Mouse (Mus musculus): ENCODE data around the gene Mgmt. TPM values are rescaled to one million over a fixed set of nuclear protein-coding genes. Genes with fewer than 3 reads are reported as not detected.

Mgmt gene
- polyA plus RNA-seq, 1 experiment = 4.3 TPM

DNA sequence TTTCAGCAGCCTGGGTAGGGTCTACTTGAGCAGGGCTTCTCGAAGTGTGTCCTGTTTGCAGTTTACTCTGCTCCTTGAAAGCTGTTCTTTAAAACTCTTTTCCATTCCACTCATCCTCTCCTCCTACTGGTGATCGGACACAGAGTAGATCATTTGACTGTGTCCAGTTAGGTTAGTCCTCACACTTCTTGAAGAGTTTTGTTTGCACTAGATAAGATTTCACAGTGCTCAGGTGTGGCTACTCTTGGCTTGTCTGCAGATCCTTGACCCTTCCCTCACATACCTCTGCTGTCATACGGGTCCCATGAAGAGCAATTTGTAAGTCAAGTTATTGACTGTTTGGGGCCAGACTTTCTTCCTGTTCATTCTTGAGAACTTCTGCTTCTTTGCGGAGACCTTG is 221.8 kb downstream of the Mgmt start:
- no peak overlapping the region for H3K4me3 ChIP-seq (ENCODE audit: insufficient read depth, low read length)

DNA sequence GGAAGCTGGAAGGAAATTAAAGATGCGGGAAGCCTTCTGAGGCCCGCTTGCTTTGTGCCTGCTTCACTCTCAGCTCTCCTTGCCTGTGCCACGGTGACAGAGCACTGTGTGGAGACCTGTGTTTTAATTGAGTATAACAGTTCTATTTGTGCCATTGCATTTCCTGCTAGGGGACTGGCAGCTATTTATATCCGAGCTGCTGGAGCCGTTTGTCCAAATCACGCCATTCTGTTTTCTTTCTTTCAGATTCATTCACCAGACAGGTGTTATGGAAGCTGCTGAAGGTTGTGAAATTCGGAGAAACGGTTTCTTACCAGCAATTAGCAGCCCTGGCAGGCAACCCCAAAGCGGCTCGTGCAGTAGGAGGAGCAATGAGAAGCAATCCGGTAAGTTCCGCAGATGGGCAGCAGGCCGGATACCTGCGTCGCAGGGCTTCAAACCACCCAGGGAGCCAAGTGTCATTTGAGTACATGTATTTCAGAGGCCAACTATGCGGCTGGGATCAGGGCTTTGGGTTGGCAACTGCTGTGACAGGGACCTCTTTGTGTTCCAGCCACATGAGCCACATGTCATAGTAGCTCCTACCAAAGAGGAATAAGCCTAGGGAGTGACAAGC is 226.9 kb downstream of the Mgmt start:
- no peak overlapping the region for H3K27ac ChIP-seq (ENCODE audit: insufficient read depth, low read depth, low read length)
- H3K4me1 ChIP-seq (ENCODE audit: control insufficient read depth, insufficient read depth, low read length) = no peaks in the 10 kb centered on the region
- TF ChIP-seq POLR2A (IDR thresholded peaks at IDR 0.05; ENCODE audit: borderline replicate concordance, low read depth, low read length) = no peak
- no peak for TF ChIP-seq CTCF (IDR thresholded peaks at IDR 0.05; ENCODE audit: low read depth, low read length)
- H3K4me3 ChIP-seq (ENCODE audit: insufficient read depth, low read length) = no peak overlapping the region

More for the DNA sequence above, 221.8 kb downstream of the Mgmt start:
- no peaks in the 10 kb centered on the region; the same call in 1 of the 2 replicates for H3K4me1 ChIP-seq (ENCODE audit: control insufficient read depth, insufficient read depth, low read length)
- H3K27ac ChIP-seq (ENCODE audit: insufficient read depth, low read depth, low read length) = no peak overlapping the region
- TF ChIP-seq POLR2A (IDR thresholded peaks at IDR 0.05; ENCODE audit: borderline replicate concordance, low read depth, low read length) = no peak
- TF ChIP-seq CTCF (IDR thresholded peaks at IDR 0.05; ENCODE audit: low read depth, low read length) = no peak

GRCm38 (mm10) chr7:137128726-137129125 is 234.3 kb downstream of the Mgmt start:
- TF ChIP-seq CTCF (IDR thresholded peaks at IDR 0.05; ENCODE audit: low read depth, low read length) = no peak
- no peak for TF ChIP-seq POLR2A (IDR thresholded peaks at IDR 0.05; ENCODE audit: borderline replicate concordance, low read depth, low read length)
- no peak overlapping the region for H3K4me3 ChIP-seq (ENCODE audit: insufficient read depth, low read length)
- no peaks in the 10 kb centered on the region for H3K4me1 ChIP-seq (ENCODE audit: control insufficient read depth, insufficient read depth, low read length)
- no peak overlapping the region for H3K27ac ChIP-seq (ENCODE audit: insufficient read depth, low read depth, low read length)

GRCm38 (mm10) chr7:137130211-137130610 is 235.8 kb downstream of the Mgmt start:
- no peak for TF ChIP-seq CTCF (IDR thresholded peaks at IDR 0.05; ENCODE audit: low read depth, low read length)
- no peak for TF ChIP-seq POLR2A (IDR thresholded peaks at IDR 0.05; ENCODE audit: borderline replicate concordance, low read depth, low read length)
- Histone ChIP-seq H3K4me3 (ENCODE audit: insufficient read depth, low read length) (no peak overlapping the region), H3K4me1 (ENCODE audit: control insufficient read depth, insufficient read depth, low read length) (no peaks in the 10 kb centered on the region), H3K27ac (ENCODE audit: insufficient read depth, low read depth, low read length) (no peak overlapping the region)

DNA sequence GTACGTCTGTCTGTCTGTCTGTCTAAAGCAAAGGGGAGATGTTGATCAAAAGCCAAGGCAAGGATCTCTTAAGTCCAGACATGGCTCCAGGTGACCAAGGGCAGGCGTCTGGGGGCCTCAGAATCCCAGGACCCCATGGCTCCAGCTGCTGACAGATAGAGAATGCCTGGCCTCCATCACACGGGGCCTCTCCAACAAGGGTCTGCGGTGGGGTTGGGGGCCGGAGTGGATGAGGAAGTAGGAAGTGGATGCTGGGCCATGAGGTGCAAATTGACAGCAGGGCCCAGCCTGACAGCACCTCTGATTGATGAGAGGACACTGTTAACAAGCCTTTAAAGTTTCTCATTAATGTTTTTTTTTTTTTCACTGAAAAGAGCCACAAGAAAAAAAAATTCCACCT is 237.5 kb downstream of the Mgmt start:
- H3K27ac ChIP-seq (ENCODE audit: insufficient read depth, low read depth, low read length) = no peak overlapping the region
- no peak for TF ChIP-seq CTCF (IDR thresholded peaks at IDR 0.05; ENCODE audit: low read depth, low read length)
- TF ChIP-seq POLR2A (IDR thresholded peaks at IDR 0.05; ENCODE audit: borderline replicate concordance, low read depth, low read length) = no peak
- no peaks in the 10 kb centered on the region for H3K4me1 ChIP-seq (ENCODE audit: control insufficient read depth, insufficient read depth, low read length)
- no peak overlapping the region for H3K4me3 ChIP-seq (ENCODE audit: insufficient read depth, low read length)

- Histone ChIP-seq H3K4me1 (ENCODE audit: control insufficient read depth, insufficient read depth, low read length) (no peaks in the 10 kb centered on the region), H3K27ac (ENCODE audit: insufficient read depth, low read depth, low read length) (no peak overlapping the region), H3K4me3 (ENCODE audit: insufficient read depth, low read length) (no peak overlapping the region)
- no peak for TF ChIP-seq POLR2A (IDR thresholded peaks at IDR 0.05; ENCODE audit: borderline replicate concordance, low read depth, low read length)
Observed at GRCm38 (mm10) chr7:137138101-137138500, 243.7 kb downstream of the Mgmt start.

DNA sequence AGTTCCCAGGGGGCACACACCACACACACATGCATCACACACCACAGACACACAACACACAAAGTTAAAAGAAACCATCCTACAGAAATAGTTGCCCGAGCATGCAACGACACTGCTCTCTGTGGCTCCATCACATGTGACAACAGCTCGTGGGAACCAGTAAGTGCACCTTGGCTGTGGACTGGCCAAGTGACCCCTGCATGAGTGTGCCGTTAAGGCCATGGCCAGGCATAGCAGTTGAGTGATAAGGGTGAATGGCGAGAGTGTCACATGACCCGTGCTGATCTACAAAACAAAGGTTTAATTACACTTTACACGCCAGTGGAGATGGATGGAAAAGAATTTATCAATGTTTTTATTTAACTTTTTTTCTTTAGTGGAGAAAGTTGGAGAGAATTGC is 245.9 kb downstream of the Mgmt start:
- Histone ChIP-seq H3K4me1 (ENCODE audit: control insufficient read depth, insufficient read depth, low read length) (no peaks in the 10 kb centered on the region), H3K27ac (ENCODE audit: insufficient read depth, low read depth, low read length) (no peak overlapping the region), H3K4me3 (ENCODE audit: insufficient read depth, low read length) (no peak overlapping the region)
- TF ChIP-seq POLR2A (IDR thresholded peaks at IDR 0.05; ENCODE audit: borderline replicate concordance, low read depth, low read length) (no peak), CTCF (IDR thresholded peaks at IDR 0.05; ENCODE audit: low read depth, low read length) (no peak)

- H3K4me3 ChIP-seq (ENCODE audit: insufficient read depth, low read length) = no peak overlapping the region
- no peak for TF ChIP-seq CTCF (IDR thresholded peaks at IDR 0.05; ENCODE audit: low read depth, low read length)
- TF ChIP-seq POLR2A (IDR thresholded peaks at IDR 0.05; ENCODE audit: borderline replicate concordance, low read depth, low read length) = no peak
- H3K27ac ChIP-seq (ENCODE audit: insufficient read depth, low read depth, low read length) = no peak overlapping the region
- no peaks in the 10 kb centered on the region for H3K4me1 ChIP-seq (ENCODE audit: control insufficient read depth, insufficient read depth, low read length)
Observed at GRCm38 (mm10) chr7:137141386-137141785, 247.0 kb downstream of the Mgmt start.

DNA sequence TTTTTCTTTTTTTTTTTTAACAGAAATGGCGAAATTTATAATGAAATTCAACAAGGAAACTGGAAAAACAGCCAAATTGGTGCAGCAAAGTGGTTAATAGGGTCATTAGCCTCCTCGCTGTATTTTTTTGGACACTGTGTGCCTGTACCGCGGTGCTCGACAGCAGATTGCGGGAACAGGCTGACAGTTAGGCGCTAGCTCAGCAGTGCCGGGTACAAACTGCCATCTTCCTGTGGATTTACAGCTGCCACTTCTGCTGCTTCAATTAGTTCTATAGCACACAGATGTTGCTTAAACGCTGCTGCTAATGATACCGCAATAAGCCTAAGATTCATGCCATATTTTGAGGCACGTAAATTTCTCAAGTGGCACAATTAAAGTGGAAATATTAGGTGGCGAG is 252.7 kb downstream of the Mgmt start:
- Histone ChIP-seq H3K4me3 (ENCODE audit: insufficient read depth, low read length) (no peak overlapping the region), H3K27ac (ENCODE audit: insufficient read depth, low read depth, low read length) (no peak overlapping the region), H3K4me1 (ENCODE audit: control insufficient read depth, insufficient read depth, low read length) (no peaks in the 10 kb centered on the region)
- no peak for TF ChIP-seq CTCF (IDR thresholded peaks at IDR 0.05; ENCODE audit: low read depth, low read length)
- TF ChIP-seq POLR2A (IDR thresholded peaks at IDR 0.05; ENCODE audit: borderline replicate concordance, low read depth, low read length) = no peak

- no peaks in the 10 kb centered on the region for H3K4me1 ChIP-seq (ENCODE audit: control insufficient read depth, insufficient read depth, low read length)
- TF ChIP-seq CTCF (IDR thresholded peaks at IDR 0.05; ENCODE audit: low read depth, low read length) (no peak), POLR2A (IDR thresholded peaks at IDR 0.05; ENCODE audit: borderline replicate concordance, low read depth, low read length) (no peak)
- no peak overlapping the region for H3K27ac ChIP-seq (ENCODE audit: insufficient read depth, low read depth, low read length)
- no peak overlapping the region for H3K4me3 ChIP-seq (ENCODE audit: insufficient read depth, low read length)
Observed at GRCm38 (mm10) chr7:137151854-137152253, 257.4 kb downstream of the Mgmt start.

DNA sequence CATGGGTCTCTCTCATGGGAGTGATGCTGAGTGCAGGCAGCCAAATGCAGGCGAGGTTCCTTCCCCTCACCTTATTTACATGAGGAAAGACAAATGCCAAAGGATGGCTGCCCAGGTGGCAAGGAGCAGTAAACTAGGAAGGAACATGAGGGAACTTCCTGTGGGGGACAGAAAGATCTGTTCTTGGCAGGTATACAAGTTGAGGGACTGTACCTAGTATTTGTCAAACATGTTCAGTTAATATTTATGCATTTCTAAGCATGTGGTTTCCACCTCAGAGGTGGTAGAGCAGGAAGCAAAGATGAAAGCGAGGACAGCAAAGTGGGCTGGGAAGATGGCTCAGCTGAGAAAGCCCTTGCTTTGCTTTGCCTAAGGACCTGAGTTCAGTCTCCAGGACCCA is 260.2 kb downstream of the Mgmt start:
- TF ChIP-seq CTCF (IDR thresholded peaks at IDR 0.05; ENCODE audit: low read depth, low read length) = no peak
- TF ChIP-seq POLR2A (IDR thresholded peaks at IDR 0.05; ENCODE audit: borderline replicate concordance, low read depth, low read length) = no peak
- H3K27ac ChIP-seq (ENCODE audit: insufficient read depth, low read depth, low read length) = no peak overlapping the region
- H3K4me3 ChIP-seq (ENCODE audit: insufficient read depth, low read length) = no peak overlapping the region
- H3K4me1 ChIP-seq (ENCODE audit: control insufficient read depth, insufficient read depth, low read length) = no peaks in the 10 kb centered on the region

Measured in bone marrow macrophage, adult 2 months (primary cell).